Mouse (Mus musculus) regulatory T cell (primary cell): ENCODE data around the gene Pkm.

Experiments used
- in situ Hi-C: fragments of 300-600 bp; cut with MboI, MseI; formaldehyde crosslinking; loops from one replicate; pipeline ENCODE4 v1.15.1; 2025; ENCODE audit warnings: high pct_unique_total_duplicates

Gene Pkm

DNA sequence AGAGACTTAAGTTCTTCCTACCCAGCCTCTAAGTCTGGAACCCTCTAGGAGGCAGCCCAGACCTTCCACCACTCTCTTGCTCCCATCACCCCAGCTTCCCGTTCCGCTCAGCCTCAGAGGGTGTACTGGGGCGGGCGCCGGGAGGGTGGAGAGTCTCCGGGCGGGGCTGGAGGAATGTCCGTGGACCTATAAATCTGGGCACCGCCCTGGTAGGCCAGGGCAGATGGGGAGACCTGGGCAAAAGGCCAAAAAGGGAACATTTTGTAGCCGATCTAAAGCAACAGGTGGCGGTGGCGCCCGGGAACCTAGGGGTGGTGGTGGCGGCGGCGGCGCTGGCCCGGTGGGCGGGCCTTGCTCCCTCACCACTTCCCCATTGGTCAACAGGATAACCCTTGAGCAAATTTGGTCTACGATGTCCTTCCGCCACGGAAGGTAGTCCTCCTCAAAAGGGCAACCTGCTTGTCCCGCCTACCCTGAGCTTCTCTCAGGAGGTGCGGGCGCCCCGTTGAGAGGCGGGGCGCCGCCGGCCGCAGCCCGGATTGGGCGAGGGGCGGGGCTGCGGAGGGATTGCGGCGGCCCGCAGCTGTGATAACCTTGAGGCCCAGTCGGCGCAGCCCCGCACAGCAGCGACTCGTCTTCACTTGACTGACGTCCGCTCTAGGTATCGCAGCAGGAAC, at the start of gene Pkm:
Gene Pkm (plus strand): TSS at position 411 of the 677 bp plus-strand sequence.
- in situ Hi-C loops = loop anchor here (5.0 kb wide), 1 partner anchor 169 kb away; the partner anchor contains the start of gene Arih1

DNA sequence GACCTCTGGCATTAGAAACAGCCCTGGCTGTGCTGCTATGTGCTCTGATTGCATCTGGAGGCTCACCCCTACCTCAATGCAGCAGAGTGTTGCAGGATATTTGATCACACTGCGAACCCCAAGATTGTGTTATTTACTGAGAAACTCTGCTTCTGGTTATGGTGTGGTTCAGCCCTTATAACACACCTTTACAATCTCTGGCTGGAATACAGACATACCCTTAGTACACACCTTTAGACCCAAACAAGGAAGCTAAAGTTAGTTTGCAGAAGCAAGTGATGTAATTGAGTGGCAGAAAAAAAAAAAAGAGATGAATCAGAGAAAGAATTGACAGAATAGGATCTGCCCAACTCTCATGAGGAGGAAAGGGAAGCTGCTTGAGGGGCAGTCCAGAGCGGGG, 45.2 kb upstream of the Pkm start:
- in situ Hi-C loops = no loop called here

DNA sequence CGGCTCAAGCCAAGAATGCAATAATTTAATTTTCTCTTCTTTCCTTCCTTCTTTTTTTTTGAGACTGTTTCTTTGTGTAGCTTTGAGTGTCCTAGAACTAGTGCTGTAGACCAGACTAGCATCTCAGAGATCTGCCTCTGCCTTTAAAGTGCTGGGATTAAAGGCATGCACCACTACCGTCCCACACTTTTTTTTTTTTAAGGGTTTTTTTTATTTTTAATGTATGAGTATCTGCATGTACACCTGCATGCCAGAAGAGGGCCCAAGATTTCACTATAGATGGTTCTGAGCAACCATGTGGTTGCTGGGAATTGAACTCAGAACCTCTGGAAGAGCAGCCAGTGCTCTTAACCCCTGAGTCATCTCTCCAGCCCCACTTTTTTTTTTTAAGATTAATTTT, 40.4 kb upstream of the Pkm start:
- in situ Hi-C loops = no loop called here

DNA sequence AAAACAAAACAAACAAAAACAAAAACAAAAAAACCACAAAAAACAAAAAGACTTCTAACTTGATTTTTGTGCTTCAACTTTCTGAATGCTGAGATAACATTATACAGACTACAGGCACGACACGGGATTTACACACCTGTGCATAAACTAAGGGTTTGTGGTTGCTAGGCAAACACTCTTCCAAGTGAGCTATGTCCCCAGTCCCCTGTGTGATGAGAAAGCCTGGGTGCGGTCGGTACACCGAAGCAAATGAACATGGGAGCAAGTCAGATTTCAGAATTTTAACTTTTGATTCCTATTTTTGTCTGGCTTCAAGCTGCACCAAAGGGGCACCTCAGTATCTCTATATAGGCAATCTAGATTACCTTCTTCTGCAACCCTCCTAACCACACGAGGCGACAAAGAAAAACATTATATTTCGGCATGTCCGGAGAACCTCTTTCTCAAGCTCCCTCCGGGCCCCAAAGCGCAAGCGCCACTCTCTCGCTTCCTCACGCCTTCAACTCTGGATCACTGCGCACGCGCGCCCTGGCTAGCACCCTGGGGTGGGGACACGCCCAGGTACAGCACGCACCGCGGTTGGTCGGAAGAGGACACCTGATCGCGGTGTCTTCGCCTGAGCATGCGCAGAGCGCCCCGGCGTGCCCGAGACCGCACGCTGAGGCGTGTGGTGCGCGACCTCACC, 39.4 kb upstream of the Pkm start, which contains the start of gene Parp6:
Gene Parp6 (plus strand): TSS at position 663 of the 685 bp plus-strand sequence.
- in situ Hi-C loops = no loop called here

DNA sequence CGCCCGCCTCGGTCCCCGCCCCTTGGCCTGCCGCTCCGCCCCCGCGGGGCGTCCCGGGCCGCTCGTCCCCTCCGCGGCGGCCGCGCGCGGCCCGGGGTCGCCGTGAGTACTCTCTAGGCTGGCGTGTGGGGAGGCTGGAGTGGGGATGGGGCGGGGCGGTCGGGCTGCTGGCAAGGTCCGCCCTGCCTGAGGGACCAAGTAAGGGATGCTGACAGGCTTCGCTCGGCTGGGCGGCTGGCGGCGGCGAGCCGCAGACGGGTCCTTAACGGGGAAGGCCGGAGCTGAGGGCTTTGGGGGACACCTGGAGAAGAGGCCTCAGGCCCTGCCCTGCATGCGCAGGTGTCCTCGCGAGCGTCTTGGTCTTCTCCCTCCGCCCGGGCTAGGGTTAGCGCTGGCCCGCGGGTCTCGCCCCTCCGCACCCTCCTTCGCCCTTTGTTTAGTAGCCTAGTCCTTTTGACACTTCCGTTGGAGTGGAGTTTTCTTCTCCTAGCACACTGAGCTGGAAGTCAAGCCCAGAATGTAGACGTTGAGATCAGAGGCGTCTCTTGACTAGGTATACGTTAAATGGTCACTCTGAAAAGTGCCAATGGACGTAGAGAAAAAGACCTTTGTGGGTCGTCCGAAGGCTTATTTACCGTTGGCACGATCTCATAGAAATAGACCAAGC, 38.7 kb upstream of the Pkm start:
- in situ Hi-C loops = no loop called here

DNA sequence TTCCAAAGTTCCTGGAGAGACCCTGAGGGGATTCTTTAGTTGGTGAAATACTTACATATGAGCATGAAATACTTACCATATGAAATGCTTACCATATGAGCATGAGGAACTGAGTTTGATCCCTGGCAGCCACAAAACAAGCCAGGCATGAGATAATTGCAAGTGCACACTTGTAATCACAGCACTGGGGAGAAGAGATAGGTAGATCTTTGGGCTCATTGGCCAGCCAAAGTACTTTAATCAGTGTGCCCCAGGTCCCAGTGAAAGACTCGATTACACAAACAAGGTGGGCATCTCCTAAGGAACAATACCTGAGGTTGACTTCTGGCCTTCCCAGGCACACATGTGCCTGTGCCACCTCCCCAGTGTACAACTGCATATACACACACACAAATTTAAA, 17.8 kb upstream of the Pkm start:
- in situ Hi-C loops = no loop called here

DNA sequence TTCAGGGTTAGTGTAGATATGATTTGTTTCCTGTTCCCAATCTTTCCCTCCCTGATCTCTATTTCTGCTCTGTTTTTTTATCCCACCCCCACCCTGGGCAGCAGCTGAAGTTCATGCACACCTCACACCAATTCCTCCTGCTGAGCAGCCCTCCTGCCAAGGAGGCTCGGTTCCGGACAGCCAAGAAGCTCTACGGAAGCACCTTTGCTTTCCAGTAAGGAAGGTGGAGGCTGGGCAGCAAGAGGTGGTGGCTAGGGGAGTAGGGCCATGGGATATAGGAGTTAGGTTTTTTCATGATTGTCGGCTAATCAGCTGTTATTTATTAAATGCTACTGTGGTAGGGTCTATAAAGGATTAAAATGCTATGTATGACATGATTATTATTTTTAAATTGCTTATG, 16.2 kb upstream of the Pkm start:
- in situ Hi-C loops = no loop called here

DNA sequence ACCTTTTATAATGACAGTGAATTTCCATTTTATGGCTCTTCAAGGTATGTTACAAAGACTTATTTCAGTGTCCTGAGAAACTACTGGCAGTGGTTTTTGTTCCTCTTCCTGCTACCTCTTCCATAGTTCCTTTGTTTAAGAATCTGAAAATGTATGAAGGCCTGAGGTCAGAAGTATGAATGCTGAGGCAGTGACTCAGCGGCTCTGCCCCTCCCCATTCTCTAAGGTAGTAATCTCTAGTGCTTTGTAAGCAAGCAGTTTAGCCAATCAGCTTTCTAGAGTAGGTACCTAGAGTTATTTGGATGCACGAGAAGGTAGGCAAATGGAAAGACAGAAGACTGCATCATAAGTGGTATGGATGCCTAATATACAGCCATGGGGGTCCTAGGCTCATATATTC, 14.8 kb upstream of the Pkm start:
- in situ Hi-C loops = no loop called here

DNA sequence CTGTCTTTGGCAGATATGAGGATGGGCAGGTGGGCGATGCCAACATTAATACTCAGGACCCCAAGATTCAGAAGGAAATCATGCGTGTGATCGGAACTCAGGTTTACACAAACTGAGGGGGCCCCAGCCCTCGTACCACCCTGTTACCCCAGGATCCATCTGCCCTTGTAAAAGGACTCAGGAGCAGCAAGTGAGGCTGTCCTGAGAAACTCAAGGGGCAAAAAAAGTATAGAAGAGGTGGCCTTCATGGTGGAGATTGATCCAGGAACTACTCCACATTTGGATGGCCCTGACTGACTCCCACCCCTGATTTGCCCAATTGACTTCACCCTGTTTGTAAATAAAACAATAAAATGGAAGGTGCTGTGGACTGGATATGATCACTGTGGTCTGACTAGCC, 6.3 kb upstream of the Pkm start:
- in situ Hi-C loops = no loop called here

DNA sequence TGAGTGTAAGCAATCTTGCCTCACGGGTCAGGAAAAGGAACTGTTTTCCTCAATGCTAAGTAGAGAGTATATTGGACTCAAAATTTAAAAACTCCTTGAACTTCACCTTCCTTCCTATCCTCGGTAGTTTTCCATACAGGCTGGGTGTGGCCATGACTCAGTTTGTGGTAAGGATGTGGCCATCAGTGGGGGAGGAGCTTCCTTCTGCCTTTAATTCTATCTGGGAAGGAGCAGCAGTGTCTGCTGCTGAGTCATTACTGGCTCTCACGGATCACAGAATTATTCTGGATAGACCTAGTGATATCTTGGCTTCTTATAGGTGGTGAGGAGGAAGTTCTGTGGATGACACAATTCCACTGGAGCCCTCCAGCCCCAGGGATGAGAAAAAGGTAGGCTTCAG, 2.8 kb upstream of the Pkm start:
- in situ Hi-C loops = no loop called here

DNA sequence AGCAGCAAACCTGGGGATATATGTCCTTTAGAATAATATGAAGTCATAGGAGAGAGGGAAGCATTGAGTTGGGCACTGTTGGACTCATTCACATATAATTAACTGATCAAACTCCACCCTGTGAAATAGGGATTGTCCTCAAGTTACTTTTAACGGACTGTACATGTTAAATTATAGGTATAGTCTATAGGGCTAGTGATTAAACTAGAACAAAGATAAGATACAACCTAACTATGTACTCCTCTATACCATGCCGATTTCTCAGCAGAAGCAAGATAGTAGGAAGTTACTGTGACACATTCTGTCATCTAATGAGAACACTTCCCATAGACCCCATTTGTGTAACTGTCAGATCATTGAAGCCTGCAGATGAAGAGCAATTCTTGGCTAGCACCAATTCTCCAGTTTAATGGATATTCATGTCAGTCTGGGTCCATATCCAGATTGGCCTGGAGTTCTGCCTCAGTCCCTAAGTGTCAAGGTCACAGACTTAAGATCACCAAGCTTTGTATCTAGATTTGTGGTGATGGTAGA, 1.7 kb upstream of the Pkm start:
- in situ Hi-C loops = no loop called here

DNA sequence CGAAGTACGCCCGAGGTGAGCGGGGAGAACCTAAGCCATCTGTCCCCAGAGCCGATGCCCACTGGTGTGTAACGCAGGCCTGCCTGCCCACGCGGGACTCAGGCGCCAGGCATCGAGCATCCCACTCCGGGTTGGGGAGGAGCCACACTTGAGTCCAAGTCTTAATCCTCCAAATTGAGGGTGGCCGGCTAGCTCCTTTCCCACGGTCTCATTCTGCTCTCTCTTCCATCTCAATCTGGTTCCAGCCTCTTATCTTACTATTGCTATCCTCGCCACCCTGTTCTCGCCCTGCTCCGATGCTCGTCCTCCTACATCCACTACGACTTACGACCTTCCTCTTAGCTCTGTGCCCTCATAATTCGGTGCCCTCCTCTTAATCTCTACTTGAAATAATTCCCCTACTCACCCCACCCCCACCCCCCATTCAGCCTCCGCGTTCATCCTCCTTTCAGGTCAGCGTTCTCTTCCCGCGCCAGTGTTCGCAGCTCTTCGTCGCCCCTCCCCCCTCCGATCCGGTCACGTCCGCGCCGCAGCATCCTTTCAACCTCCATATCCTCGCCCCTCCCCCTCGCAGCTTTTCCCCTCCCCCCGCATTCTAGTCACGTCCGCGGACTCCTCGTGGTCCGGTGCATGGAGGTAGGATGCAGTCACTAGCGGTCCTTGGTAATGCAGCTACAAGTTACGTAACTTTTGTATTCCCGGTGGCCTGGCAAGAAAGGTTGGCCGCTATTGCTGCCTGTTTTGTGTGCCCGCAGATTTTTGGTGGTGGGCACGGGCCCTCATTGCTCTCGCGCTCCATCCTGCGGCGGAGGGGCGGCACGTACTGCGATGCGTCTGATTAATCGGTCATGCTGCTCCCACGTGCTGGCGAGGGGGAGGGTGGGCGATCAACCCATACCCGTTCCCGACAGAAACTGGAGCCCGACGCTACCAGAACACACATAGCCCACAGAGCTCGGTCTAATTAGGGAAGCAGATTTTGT, 758 bp downstream of the Pkm start:
- in situ Hi-C loops = loop anchor here (5.0 kb wide), 1 partner anchor 170 kb away; the partner anchor contains the start of gene Arih1

DNA sequence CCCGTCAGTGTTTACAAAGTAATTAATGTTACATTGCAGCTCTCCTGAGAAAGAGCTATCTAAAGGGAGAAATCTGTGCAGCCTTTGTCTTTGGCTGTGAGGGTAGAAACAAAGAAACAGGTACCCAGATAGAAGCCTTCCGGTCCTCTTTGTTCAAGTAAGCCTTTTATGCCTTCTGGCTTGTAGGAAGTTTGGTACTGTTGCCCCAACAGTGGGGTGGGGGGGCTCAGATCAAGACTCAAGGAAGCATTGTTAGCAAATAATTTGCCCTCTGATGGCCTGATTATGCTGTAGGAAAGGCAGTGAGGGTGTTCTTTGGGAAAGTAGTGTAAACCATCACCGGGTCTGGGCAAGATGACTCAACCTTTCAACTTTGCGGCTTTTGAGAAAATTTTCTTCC, 2.0 kb downstream of the Pkm start:
- in situ Hi-C loops = loop anchor here (5.0 kb wide), 1 partner anchor 171 kb away; the partner anchor contains the start of gene Arih1

DNA sequence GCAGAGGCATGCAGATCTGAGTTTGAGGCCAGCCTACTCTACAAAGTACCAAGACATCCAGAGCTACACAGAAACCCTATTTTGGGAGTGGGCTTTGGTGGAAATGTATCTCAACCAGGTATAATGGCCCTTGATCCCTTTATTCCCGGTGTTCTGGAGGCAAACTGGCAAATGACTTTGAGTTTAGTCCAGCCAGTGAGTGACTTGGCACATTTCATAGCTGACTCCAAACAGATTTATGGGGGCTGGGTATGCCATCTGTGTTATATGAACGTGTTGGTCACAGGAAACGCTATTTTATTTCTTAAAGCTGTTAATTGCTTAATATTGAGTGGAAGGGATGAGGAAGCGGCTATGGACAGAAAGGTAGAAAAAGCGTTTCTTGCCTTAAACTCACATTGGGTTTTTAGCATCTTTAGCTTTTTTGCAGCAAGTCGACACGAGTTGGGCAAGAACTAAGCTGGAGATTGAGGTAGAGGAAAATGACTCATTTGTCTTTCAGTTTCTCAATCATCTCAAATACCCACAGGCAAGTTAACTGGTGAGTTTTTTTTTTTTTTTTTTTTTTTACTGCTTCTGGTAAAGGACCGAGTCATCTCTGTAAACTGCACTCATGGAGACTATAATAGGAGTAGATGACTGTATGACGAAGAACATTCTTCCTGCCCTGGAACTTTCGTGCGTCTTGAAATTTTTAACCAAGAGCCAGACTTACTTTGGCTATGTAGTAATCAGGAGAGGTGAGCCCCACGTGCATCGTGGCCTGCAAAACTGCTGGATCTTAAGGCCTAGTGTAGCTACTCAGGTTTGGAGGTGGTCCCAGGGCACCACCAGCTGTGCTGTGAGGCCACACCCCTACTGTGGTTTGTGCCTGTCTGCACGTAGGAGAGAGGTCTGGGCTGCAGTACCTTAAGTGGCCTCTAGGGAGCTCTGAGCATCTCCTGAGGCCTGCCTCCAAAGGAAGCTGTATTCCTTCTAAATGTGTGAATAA, 3.2 kb downstream of the Pkm start:
- in situ Hi-C loops = loop anchor here (5.0 kb wide), 1 partner anchor 172 kb away; the partner anchor contains the start of gene Arih1

DNA sequence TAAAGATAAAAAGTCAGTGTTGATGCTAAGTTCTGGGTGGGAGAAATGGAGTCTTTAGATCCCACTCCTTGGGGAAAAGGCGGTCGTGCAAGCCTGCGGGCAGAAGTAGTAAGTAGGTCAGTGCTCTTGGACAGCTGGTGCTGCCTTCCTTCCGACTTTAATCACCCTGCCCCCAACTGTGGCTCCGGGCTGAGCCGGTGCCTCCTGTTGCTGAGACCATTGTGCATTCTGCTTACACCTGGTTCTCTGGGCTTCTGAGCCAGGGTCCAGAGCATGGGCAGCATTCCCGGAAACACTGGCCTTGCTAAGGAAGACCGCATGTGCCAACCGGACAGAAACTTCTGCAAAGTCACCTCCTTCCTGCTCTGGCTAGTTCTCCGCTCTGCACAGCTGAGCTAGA, 4.3 kb downstream of the Pkm start:
- in situ Hi-C loops = no loop called here

DNA sequence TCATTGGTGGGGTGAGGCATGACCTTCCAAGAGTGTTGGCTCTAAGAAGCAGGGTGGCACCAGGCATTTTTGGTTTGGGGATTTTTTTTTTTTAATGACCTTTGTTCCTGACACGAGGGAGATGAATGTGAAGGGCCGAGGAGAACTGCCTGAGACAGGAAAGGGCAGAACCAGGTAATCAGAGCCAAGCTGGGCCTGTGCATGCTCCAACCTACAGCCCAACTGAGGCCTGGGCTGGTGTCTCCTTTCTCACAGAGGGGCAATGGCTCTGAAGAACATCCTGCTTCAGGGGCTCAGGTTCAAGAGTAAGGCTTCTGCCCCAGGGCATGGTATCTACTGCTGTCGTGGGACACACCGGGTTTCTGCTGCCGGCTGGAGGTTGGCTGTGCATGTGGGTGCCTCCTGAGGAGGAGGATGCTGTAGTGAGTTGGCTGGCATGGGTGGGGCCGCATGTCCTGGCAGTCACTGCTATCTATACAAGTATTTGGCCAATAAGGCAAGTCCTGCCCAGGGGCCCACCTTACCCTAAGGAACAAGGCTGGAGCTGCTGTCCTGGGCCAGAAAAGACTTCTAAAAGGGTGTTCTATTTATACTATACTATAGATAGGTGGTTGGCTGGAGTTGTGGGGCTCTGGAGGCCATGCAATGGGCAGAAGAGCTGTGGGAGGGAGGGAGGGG, 5.3 kb downstream of the Pkm start:
- in situ Hi-C loops = no loop called here

DNA sequence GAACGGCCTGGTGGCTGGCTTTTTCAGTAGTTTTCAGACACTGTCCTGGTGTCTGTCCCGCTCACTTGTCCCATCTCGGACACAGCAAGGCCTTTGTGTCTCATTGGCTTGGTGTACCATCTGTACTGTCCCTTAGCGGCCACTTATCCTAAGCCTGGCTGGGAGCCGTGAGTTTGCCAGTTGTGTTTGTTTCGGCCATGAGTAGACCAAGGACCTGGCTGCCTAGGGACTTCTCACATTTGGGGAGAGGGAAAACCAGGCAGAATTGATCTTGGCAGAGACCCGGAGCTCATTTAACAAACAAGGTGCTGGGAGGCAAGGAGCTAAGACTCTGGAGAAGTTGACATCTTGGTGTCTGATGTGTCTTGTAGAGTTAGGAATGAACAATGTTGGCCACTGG, 7.1 kb downstream of the Pkm start:
- in situ Hi-C loops = no loop called here

DNA sequence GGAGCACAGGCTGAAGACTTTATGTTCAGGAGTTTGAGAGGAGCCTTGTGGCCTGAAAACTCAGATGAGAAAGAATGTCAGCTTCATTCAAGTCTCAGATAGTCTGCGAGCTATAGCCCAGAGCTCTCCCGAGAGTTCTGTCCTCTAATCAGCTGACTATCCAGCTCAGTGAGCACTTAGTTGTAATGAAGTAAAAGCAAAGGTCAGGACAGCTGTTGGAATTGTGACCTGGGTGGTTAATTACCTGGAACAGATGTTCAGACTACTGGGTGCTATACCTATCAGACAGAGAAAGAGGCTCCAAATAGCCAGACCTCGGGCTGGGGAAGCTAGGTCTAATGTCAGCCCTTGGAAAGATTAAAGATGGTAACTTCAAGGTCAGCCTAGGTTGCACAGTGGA, 7.8 kb downstream of the Pkm start:
- in situ Hi-C loops = no loop called here

DNA sequence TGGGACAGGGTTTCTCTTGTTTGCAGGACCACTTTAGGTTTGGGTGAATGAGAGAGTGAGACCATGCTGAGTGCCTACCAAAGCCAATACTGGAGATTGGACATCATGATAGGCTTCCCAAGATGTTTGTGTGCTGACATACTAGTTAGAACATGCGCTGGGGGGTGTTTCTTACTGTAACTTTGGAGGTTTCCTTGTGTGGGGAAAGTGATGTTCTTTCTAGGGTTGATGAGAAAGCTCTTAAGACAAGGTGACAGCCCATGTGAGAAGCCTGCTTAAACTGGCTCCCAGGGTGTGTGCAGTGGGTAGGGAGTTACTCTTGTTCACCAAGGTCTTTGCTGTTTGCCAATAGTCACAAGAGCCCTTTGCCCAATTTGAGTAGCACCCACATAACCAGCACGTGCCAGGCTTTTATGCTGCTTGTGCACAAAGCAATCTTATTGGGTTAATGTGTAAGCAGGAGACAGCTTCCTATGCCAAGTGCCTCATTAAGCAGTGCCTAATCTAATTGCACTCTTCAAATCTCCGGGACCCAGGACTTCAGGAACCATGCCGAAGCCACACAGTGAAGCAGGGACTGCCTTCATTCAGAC, 8.6 kb downstream of the Pkm start:
- in situ Hi-C loops = no loop called here
